Mouse (Mus musculus) lung, postnatal 4 days (tissue): ENCODE measurements around the gene Plcb3.

Source experiments
- DNase-seq, 2 experiments: peaks; one replicate each; pipeline ENCODE4 v3.0.0; 2021

Plcb3 gene

GRCm38 (mm10) chr19:6939106-6940002, 36.9 kb downstream of the Plcb3 start:
- peak in 1 of 2 experiments; percentile 22 for DNase-seq

DNA sequence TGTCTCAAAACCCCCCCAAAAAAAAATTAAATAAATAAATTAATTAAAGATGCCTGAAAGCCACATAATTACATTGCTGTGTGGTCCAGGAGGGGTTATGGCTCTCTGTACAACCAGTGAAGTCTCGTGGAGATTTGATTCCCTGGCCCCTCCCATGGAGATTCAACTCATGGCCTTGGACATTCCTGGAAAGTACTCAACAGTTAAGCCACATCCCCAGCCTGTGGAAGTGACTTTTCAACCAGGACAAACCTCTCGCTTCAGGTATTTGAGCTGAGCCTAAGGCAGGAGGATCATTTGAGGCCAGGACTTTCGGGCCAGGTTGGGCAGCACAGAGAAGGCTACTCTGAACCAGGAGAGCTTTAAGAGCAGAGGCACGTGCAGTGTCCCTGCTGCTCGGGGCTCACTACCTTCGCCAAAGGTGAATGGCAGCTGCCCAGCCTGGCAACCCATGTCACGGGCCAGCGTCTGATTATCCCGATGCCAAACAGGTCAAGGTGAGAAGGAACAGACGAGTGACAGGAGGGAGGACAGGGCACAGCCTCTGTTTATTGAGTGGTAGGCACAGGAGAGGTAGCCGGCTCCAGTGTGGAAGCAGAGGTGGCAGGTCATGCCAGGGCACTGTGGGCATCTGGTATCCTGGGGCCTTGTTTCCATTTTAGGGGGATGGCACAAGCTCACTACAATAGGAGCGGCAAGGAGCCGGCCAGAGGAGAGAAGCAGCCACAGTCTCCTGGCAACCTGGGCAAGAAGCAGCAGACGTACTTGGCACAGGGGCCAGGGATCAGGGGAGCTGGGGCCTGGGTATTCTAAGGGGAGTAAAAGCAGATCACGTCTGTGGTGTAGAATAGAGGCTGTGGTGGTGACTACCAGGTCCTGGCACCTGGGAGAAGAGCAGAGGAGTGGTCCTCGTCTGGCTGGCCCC, 38.5 kb downstream of the Plcb3 start:
- no peak for DNase-seq

DNA sequence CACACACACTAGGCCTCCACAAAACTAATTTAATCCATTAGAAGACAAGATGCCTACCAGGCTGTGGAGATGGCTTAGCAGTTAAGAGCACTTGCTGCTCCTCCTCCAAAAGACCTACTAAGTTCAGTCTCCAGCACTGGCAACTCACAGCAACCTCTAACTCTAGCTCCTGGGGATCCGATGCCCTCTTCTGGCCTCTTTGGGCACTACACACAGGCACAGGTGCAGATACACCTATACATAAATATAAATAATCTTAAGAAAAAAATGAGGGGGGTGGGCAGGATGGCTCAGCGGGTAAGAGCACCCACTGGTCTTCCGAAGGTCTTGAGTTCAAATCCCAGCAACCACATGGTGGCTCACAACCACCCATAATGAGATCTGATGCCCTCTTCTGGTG, 40.0 kb downstream of the Plcb3 start:
- peak; percentile 26 to 47 for DNase-seq

GRCm38 (mm10) chr19:6934195-6934977, 41.9 kb downstream of the Plcb3 start, which contains the start of gene Kcnk4:
Kcnk4 (minus strand) TSS chr19:6934515.
- no peak for DNase-seq

- DNase-seq, result peak in 1 of 2 experiments; percentile 45
These were observed 42.7 kb downstream of the Plcb3 start for GRCm38 (mm10) chr19:6933436-6934194.

- DNase-seq, result no peak
These were observed 43.2 kb downstream of the Plcb3 start for GRCm38 (mm10) chr19:6933102-6933435.

- DNase-seq, result no peak
These were observed 44.3 kb downstream of the Plcb3 start for GRCm38 (mm10) chr19:6932018-6932417.

GRCm38 (mm10) chr19:6931002-6931401, 45.3 kb downstream of the Plcb3 start:
- DNase-seq, result no peak

DNA sequence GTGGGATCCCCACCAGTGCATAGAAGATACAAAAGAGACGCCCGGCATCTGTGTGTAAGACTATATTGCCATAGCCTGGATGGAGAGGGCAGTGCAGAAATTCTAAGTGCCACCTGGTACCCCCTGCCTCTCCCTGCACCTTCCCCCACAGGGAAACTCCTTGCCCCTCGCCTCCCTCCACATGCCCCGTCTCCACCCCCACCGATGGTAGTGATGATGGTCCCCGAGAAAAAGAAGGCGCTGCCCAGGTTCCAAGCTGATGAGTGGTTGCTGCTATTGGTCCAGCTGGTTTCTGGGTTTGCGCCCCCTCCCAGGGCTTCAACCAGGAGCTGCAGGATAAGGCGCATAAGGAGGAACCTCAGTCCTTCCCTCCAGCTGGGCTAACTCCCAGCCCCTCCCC, 48.2 kb downstream of the Plcb3 start:
- no peak for DNase-seq

GRCm38 (mm10) chr19:6926559-6927255, 49.6 kb downstream of the Plcb3 start:
- peak; percentile 32 to 50 for DNase-seq

- peak in 1 of 2 experiments; percentile 27 for DNase-seq
These were observed 50.5 kb downstream of the Plcb3 start for GRCm38 (mm10) chr19:6925611-6926329.

- DNase-seq, result peak in 1 of 2 experiments; percentile 29
These were observed 51.0 kb downstream of the Plcb3 start, which contains the start of gene Catsperz for GRCm38 (mm10) chr19:6925307-6925573. Catsperz (minus strand) TSS chr19:6925380.

DNA sequence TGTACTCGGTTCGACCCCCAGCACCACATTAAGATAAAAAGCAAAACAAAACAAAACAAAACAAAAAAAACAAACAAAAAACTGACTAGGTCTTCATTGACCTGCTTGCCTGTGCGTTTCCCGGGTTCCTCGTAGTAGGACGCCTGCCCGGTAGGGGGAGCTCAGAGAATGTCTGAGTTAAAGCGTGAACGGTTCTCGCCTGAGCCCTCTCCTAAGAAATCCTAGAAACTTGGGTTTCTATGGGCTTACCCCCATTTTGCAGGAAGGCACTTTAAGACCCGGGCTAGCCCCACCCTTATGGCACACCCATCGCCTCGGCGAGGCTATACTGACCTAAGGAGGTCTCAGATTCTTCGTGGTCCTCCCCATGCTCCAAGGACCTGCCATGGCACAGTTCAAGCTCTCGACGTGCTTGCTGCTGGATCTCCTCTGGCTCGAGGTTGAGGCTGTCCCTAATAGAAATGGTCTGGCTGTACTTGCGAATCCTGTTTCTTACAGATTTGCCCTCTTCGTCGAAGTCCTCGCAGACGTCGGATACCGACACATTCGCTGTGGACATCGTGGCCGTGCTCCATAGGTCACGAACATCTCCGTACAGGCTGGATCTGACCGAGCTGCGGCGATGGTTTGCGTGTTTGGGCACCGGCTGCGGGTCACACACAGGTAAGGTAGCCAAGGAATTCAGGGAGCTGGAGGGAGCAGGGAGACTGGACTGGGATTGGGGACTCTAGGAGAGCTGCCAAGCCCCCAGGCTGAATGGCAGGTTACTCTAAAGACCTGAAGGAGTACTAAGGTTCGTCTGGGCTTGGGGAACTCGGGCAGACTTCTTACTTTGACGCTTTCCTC, 51.6 kb downstream of the Plcb3 start:
- peak; percentile 79 to 89 for DNase-seq

- no peak for DNase-seq
These were observed 53.2 kb downstream of the Plcb3 start for GRCm38 (mm10) chr19:6922901-6923735.

- peak; percentile 100 for DNase-seq
These were observed 54.4 kb downstream of the Plcb3 start, which contains the start of gene Esrra for GRCm38 (mm10) chr19:6921647-6922567. Esrra (minus strand) TSS chr19:6921813.

DNA sequence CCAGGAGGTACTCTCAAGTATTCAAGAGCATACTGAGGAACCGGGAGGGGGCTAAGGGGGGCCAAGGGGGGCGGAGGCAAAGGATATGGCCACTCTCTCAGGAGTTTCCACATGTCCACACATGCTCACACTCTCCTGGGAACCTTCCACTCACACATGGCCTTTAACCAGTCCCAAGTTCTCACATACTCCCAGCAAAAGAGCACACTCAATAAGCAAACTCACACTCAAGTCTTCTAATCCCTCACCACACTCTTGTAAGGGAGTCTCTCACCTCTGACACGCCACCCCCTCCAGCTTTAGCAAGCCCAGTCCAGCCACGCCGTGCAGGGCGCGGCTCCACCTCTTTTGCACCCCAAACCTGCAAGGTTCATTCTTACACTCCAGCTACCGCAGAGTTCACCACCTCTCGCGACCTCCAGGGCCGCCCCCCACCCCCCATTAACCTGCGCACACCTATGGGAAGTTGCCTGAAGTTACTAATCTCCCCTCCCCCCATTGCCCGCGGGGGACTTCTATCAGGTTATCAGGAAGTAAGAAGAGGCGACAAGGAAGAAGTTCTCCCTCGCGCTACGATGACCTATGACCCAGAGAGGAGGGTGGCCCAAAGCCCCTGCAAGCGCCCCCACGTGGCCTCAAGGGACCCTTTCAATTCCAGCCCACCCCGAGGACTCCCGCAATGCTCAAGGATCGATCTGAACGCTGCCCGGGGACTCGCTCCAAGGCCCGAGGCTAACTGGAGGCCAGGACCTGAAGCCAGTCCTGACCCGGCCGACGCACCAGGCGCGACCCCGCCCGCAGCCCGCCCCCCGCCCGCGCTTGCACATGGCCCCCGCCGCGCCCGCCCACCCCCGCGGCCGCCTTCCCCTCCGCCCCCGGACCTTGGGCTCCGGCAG, 55.3 kb downstream of the Plcb3 start:
- peak in 1 of 2 experiments; percentile 65 for DNase-seq
